Mouse (Mus musculus): ENCODE measurements around the gene Ramp3.

DNA sequence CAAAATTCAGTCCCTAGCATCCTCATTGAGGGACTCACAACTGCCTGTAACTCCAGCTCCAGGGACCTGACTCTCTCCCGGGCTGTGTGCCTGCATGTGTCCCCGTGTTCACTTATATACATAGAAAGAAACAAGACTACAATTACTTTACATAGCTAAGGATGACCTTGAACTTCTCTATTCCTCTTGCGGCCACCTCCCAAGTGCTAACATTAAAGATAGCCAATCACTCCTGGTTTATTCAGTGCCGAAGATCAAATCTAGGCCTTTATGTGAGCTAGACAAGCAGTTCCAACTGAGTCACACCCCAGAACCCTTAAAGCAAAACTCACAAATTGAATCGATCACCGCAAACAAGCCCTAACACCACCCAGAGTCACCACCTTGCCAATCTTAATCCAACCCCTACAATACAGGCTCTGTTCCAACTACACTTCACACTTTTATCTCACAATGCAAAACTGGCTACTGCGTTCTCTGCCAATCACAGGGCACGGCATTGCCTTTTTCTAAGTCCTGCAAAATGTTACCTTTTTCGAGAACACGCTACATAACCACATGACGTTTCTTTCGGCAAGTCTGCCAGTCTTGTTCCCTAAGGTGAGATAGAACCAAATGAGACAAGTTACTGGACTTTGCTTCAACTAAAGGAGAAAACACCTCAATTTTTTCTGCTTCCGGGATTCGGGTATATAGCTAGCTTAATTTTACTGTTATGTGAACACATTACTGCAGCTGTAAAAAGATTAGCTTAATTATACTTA lies 33.5 kb upstream of the Ramp3 start:
- no peak for TF ChIP-seq CTCF (IDR thresholded peaks at IDR 0.05; ENCODE audit: extremely low read depth, insufficient read length, insufficient replicate concordance, low read depth, low read length)
- no peak for TF ChIP-seq POLR2A (IDR thresholded peaks at IDR 0.05; ENCODE audit: low read depth, low read length)
